Mouse (Mus musculus): ENCODE measurements around the gene Etfa. TPM values are rescaled to one million over a fixed set of nuclear protein-coding genes. Genes with fewer than 3 reads are reported as not detected.

The Etfa gene
- polyA plus RNA-seq, 1 experiment from 2014 or later = 104 TPM

- ATAC-seq (ENCODE audit: low FRiP score) = no peak
- Histone ChIP-seq H3K27ac (no peak overlapping the region), H3K9me3 (no peaks in the 10 kb centered on the region), H3K36me3 (no peaks in the 10 kb centered on the region), H3K4me1 (replicated peaks) (peaks cover 29% of the 10 kb centered on the region), H3K27me3 (no peaks in the 10 kb centered on the region), H3K9ac (no peak overlapping the region), H3K4me3 (no peak overlapping the region), H3K4me2 (no peak overlapping the region)
- whole genome bisulfite sequencing = 73% methylated on average over 6 of the region's 6 CpGs
Observed at GRCm38 (mm10) chr9:55410430-55410829, 101.6 kb downstream of the Etfa start.

GRCm38 (mm10) chr9:55409833-55410232 lies 102.2 kb downstream of the Etfa start:
- H3K27me3 ChIP-seq = no peaks in the 10 kb centered on the region
- H3K36me3 ChIP-seq = no peaks in the 10 kb centered on the region
- no peaks in the 10 kb centered on the region for H3K9me3 ChIP-seq
- peaks cover 29% of the 10 kb centered on the region for H3K4me1 ChIP-seq (replicated peaks)
- ATAC-seq (ENCODE audit: low FRiP score) = no peak
- 61% methylated on average over 3 of the region's 3 CpGs for WGBS
- no peak overlapping the region for H3K9ac ChIP-seq
- no peak overlapping the region for H3K4me2 ChIP-seq
- H3K4me3 ChIP-seq = no peak overlapping the region
- no peak overlapping the region for H3K27ac ChIP-seq

DNA sequence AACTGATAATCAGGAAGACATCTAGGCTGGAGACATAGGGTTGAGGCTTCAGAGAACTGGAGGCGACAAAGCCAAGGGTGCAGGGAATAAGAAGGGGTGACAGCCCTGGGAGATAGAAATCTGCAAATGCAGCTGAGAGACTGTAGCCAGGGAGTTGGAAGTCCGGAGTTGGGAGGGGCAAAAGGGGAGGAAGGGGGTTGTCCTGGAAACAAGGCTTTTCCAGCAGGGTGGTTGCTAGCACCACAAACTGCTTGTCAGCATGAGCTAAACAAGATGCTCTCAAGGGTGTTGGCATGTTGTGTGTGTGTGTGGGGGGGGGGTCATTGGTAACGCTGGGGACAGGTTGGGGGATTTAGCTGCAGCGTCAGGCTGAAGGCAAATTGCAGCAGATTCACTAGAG lies 103.2 kb downstream of the Etfa start:
- Histone ChIP-seq H3K27me3 (no peaks in the 10 kb centered on the region), H3K4me2 (no peak overlapping the region), H3K4me3 (no peak overlapping the region), H3K36me3 (no peaks in the 10 kb centered on the region), H3K9ac (no peak overlapping the region), H3K4me1 (replicated peaks) (peaks cover 29% of the 10 kb centered on the region), H3K9me3 (no peaks in the 10 kb centered on the region), H3K27ac (no peak overlapping the region)
- 23% methylated on average over 4 of the region's 4 CpGs for WGBS
- no peak for ATAC-seq (ENCODE audit: low FRiP score)

- WGBS = 46% methylated on average over 2 of the region's 2 CpGs
- Histone ChIP-seq H3K9me3 (no peaks in the 10 kb centered on the region), H3K27ac (0 out of 2 replicates have a peak overlapping the region, but pooled peaks have one; percentile 40), H3K9ac (no peak overlapping the region), H3K4me1 (replicated peaks) (peaks cover 29% of the 10 kb centered on the region), H3K4me2 (no peak overlapping the region), H3K27me3 (no peaks in the 10 kb centered on the region), H3K36me3 (no peaks in the 10 kb centered on the region), H3K4me3 (no peak overlapping the region)
- no peak for ATAC-seq (ENCODE audit: low FRiP score)
Observed at GRCm38 (mm10) chr9:55406773-55407172, 105.3 kb downstream of the Etfa start.

DNA sequence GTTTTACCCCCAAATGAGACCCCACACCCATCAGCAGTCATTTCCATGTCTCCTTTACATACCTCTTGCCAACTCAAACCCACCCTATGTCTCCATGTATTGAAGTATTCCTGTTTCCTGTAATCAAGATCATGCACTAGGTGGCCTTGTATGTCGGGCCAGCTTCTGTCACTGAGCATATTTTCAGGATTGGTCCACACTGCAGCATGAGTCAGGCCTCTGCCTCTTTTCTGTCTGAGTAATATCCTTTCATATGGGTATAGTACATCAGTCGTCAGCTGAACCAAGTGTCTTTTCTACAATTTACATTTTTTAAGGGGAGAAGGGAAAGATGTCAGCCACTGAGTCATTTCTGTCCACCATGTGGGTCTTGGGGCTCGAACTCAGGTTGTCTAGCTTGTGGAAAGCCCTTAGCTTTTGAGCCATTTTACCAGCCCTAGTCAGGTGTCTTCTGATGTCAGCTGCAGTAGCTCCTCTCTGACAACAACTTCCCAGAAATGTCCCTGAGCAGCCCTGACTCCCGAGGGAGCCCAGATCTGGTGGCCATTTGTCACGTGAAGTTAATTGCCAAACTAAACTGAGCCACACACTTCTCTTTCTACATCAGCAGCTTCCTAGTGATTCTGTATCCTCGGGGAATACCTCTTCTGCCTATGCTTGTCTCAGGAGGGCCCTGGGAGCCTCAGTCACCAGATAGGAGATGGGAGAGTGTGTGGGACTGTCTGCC lies 106.9 kb downstream of the Etfa start:
- Histone ChIP-seq H3K9me3 (no peaks in the 10 kb centered on the region), H3K9ac (no peak overlapping the region), H3K27me3 (no peaks in the 10 kb centered on the region), H3K4me2 (no peak overlapping the region), H3K36me3 (0 out of 2 replicates have a peak, but pooled peaks cover 3% of the 10 kb centered on the region), H3K4me1 (replicated peaks) (peaks cover 24% of the 10 kb centered on the region), H3K4me3 (no peak overlapping the region), H3K27ac (no peak overlapping the region)
- 80% methylated on average over 6 of the region's 6 CpGs for WGBS
- no peak for ATAC-seq (ENCODE audit: low FRiP score)

Other genes starting within 250 kb of the Etfa start
- 1.3 and 1.7 TPM in 2 replicates for gene Nrg4, start 185.4 kb downstream of the Etfa start, polyA plus RNA-seq (2015; fragmentation: Nextera tagmentation; extraction: Ambion mirVana)
- gene Tmem266, start 185.3 kb downstream of the Etfa start, polyA plus RNA-seq (2015; fragmentation: Nextera tagmentation; extraction: Ambion mirVana) = 2.8 and 3.1 TPM in 2 replicates
- gene Isl2, start 26.4 kb upstream of the Etfa start, polyA plus RNA-seq (2015; fragmentation: Nextera tagmentation; extraction: Ambion mirVana) = 11.3 and 12.2 TPM in 2 replicates